Mouse (Mus musculus) hindbrain, embryonic 10.5 days (tissue): Measurements from ENCODE around the gene Pelp1. TPM values are rescaled to one million over a fixed set of nuclear protein-coding genes. Genes with fewer than 3 reads are reported as not detected.

Experiments
- DNase-seq: peaks from one replicate; pipeline ENCODE4 v3.0.0-alpha.2; 2017; ENCODE audit warnings: low spot score
- H3K27ac ChIP-seq: fragments of 300-500 bp; sonication (generic); 2 replicates; pipeline ENCODE4 v1.5.1; 2016; ENCODE audit warnings: mild to moderate bottlenecking, moderate library complexity
- H3K27me3 ChIP-seq: fragments of 300-500 bp; sonication (generic); 2 replicates; pipeline ENCODE4 v1.6.1; 2016; ENCODE audit warnings: mild to moderate bottlenecking; ENCODE audit not compliant: poor library complexity, insufficient read depth, severe bottlenecking
- H3K36me3 ChIP-seq: fragments of 300-500 bp; sonication (generic); 2 replicates; pipeline ENCODE4 v1.6.1; 2016; ENCODE audit warnings: mild to moderate bottlenecking, moderate library complexity
- H3K4me1 ChIP-seq: fragments of 300-500 bp; sonication (generic); replicated peaks from 2 replicates; pipeline ENCODE4 v1.6.1; 2016; ENCODE audit warnings: mild to moderate bottlenecking
- H3K4me3 ChIP-seq: fragments of 300-500 bp; sonication (generic); 2 replicates; pipeline ENCODE4 v1.5.1; 2016; ENCODE audit warnings: mild to moderate bottlenecking, moderate library complexity
- H3K9me3 ChIP-seq: fragments of 300-500 bp; sonication (generic); 2 replicates; pipeline ENCODE4 v1.6.1; 2016; ENCODE audit warnings: mild to moderate bottlenecking, moderate library complexity
- WGBS: fragments of 180-500 bp; shearing (Covaris S2); methylation state at CpG from one replicate; pipeline ENCODE4 v1.1.7; 2016; 5-methylcytosine and 5-hydroxymethylcytosine counted together
- polyA plus RNA-seq: library from polyadenylated mRNA; unstranded; fragments of >200 nt; fragmentation: Nextera tagmentation; extraction: Ambion mirVana; gene quantifications from 2 replicates; pipeline ENCODE4 v1.2.1, GENCODE M21; 2016

Gene Pelp1
- polyA plus RNA-seq = 50.6 and 53.0 TPM in 2 replicates

DNA sequence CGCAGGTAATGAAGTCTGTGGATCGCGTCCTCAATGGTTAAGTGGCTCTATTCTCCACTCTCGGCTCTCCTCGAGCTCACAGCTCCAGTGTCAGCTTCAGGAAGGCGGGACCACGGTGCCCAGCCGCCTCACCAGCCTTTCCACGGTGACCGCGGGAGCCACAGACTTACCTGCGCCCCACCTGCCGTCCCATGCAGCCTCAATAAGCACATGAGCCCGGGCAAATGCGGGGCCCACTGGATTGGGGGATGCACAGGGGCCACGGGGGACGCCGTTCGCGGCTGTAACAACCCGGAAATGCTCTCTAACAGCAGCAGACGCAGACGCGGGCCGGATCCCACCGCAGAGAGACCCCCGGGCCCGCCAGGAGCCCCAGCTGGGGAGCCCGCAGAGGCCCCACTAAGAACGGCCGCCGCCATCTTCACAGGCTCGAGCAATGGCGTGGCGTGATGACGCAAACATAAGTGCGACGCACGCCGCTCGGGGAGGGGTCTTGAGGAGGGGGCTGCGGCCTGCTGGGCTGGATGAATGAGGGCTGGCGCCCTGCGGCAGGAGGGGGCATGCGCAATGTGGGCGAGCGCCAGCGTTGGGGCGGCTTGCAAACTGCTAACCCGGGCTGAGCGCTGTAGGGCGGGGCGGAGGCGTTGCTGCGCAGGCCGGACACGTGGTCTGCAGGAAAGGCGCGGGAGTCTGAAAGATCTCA lies at the start of gene Pelp1:
Gene Pelp1, minus strand, starts transcription at position 438 of the 703 bp plus-strand sequence.
- peaks cover 28% of the 10 kb centered on the region for H3K36me3 ChIP-seq
- no peaks in the 10 kb centered on the region; the same call in 1 of the 2 replicates for H3K27me3 ChIP-seq
- under 1% methylated on average over 59 of the region's 59 CpGs for WGBS
- H3K4me1 ChIP-seq = peaks cover 28% of the 10 kb centered on the region
- DNase-seq = peak; percentile 99
- H3K9me3 ChIP-seq = no peaks in the 10 kb centered on the region
- peak within 1 kb of the TSS; percentile 97 for H3K27ac ChIP-seq
- peak within 1 kb of the TSS; percentile 100 for H3K4me3 ChIP-seq

DNA sequence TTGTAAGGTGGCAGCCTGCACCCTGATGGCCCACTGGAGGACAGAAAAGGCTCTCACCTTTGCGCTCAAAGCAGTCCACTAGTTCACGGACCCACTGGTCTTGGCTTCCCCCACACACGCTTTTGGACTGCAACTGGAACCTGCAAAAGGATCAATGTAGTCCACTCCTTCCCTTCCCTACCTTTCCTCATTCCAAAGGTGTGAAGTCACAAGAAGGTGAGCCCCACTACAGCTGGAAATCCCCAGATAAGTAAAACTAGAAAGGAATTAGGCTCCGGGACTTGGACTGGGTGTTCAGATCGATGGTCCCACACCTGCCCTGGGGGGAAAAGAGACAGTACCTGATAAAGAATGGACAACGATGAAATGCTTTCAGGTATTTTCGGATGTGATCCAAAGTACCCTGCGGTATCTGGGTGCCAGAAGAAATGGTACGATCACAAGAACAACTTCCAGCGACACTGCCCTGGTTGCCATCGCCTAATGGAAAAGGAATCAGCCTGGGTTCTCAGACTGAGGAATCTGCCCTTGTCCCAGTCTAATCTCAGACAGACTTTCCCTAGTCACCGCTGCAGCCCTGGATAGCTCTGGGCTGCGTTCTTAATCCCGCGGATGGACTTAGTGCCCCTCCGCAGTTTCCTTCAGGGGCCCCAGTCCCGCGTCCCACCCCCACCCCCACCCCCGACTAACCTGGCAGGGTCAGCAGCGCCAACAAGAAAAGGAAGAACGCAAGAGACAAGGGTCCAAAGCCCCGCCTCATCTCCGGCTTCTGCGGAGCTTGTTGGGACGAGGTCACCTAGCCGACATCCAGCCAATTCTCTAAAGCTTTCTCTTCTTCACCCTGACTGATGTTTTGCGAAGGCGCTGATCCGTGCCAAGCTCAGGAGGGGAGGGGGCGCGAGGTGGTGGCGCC lies 49.1 kb upstream of the Pelp1 start, which contains the start of gene Zmynd15:
Gene Zmynd15, plus strand, starts transcription at position 746 of the 913 bp plus-strand sequence.
- peaks cover 59% of the 10 kb centered on the region for H3K27me3 ChIP-seq
- peaks cover 6% of the 10 kb centered on the region; the same call in 1 of the 2 replicates for H3K9me3 ChIP-seq
- peak within 1 kb of the TSS; percentile 54 for H3K4me3 ChIP-seq
- WGBS = 20% methylated on average over 32 of the region's 32 CpGs
- peaks cover 11% of the 10 kb centered on the region for H3K36me3 ChIP-seq
- peak within 1 kb of the TSS; percentile 30 for H3K27ac ChIP-seq
- peak; percentile 25 for DNase-seq
- peaks cover 14% of the 10 kb centered on the region for H3K4me1 ChIP-seq

DNA sequence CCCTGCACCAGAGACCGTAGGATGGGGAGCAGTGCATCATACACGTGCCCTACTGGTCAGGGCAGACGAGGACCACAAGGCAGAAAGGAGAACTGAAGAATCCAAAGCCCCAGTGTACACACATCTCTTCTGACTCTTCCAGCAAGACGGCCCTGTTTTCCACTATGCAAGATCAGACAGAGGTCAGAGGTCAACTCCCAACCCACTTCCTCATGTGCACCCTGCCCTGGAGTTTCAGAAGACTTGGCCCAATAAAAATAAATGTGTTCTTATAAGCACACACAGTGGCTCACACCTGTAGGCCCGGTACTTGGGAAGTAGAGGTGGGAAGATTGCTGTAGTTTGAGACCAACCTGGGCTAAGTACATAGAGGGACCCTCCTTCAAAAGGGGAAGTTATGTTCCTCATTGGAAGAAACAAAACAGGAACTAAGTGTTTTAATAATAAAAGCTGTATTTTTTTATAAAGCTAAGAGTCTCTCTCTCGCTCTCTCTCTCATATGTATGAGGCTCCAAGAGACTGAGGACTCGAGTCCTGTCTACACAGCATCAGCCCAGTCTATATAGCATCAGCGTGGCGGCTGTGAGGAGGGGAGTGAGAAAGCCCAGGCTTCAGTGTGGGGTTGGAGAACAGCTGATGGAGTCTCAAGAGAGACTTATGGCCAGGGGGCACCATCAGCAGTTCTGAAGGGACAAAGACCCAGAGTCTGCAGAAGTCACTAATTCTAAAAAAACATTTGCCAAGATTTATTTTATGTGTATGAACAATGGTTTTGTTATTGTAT lies 43.6 kb upstream of the Pelp1 start:
- peaks cover 21% of the 10 kb centered on the region for H3K36me3 ChIP-seq
- peaks cover 6% of the 10 kb centered on the region for H3K27me3 ChIP-seq
- H3K4me3 ChIP-seq = no peak overlapping the region
- no peak for DNase-seq
- no peak overlapping the region for H3K27ac ChIP-seq
- H3K9me3 ChIP-seq = no peaks in the 10 kb centered on the region
- peaks cover 25% of the 10 kb centered on the region for H3K4me1 ChIP-seq
- 92% methylated on average over 9 of the region's 9 CpGs for WGBS

DNA sequence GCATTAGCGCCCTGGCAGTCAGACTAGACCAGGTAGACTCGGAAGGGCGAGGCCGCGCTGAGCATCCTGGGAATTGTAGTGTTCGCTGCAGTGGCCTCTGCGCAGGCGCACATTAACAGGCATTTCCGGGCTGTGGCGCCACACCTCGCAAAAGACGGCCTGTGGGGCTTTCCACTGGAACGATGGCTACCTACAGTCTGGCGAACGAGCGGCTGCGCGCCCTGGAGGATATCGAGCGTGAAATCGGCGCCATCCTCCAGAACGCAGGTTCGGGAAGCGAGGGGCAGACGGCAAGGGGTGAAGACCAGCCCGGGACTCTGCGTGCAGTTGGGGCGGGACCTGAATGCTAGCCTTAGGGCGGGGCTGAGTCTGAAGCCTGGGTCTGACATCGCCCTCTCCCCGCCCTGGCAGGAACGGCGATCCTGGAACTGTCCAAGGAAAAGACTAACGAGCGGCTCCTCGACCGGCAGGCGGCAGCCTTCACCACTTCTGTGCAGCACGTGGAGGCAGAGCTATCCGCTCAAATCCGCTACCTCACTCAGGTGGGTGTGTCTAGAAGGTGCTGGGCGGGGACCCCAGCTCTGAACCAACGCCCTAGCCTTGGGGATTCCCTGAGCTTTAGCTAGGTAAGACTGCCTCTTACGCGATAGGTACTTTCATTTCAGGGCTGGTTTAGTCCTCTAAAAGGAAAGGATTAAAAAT lies 42.1 kb upstream of the Pelp1 start, which contains the start of gene Med11:
Gene Med11, plus strand, starts transcription at position 123 of the 702 bp plus-strand sequence.
- Histone ChIP-seq H3K4me1 (peaks cover 25% of the 10 kb centered on the region), H3K9me3 (no peaks in the 10 kb centered on the region), H3K36me3 (peaks cover 21% of the 10 kb centered on the region), H3K27me3 (no peaks in the 10 kb centered on the region), H3K27ac (peak within 1 kb of the TSS; percentile 94), H3K4me3 (peak within 1 kb of the TSS; percentile 70)
- under 1% methylated on average over 46 of the region's 46 CpGs for WGBS
- peak; percentile 95 for DNase-seq

DNA sequence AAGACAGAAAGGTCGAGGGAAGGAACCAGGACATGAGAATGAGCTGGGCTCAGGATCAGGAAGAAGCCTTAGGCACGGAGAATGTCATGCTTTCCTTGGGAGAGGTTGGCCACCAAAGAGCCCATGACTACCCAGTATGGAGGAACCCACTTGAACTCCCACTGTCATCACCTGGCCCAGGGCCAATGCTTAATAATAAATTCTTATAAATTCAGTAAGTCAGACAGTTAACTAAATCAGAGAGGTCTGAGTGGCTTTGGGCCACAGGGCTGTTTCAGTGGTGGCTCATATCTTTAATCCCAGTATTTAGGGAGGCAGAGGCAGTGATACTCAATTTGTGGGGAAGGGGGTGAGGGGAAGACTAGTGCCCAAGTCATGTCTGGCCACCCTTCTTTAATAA lies 41.1 kb upstream of the Pelp1 start:
- DNase-seq = no peak
- Histone ChIP-seq H3K4me3 (0 out of 2 replicates have a peak overlapping the region, but pooled peaks have one; percentile 70), H3K4me1 (peaks cover 25% of the 10 kb centered on the region), H3K36me3 (peaks cover 17% of the 10 kb centered on the region), H3K27ac (no peak overlapping the region), H3K27me3 (no peaks in the 10 kb centered on the region), H3K9me3 (no peaks in the 10 kb centered on the region)
- WGBS = 83% methylated on average over 2 of the region's 2 CpGs

DNA sequence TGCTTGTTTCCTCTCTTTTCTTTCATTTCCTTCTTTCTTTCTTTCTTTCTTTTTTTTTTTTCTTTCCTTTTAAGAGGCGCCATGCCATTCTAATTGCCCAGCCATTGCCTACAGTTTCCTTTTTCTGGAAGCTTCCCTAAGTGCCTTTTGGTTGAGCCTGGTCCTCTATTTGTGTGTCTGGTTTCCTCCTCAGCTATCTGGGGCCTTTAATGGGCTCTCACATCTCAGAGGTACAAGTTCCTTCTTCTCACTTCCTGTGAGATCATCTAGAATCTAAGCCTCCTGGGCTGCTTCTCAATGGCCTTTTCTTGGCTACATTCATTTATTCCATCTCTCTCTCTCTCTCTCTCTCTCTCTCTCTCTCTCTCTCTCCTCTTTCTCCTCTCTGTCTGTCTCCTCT lies 37.5 kb upstream of the Pelp1 start:
- Histone ChIP-seq H3K27me3 (no peaks in the 10 kb centered on the region), H3K27ac (no peak overlapping the region), H3K4me1 (peaks cover 10% of the 10 kb centered on the region), H3K9me3 (no peaks in the 10 kb centered on the region), H3K36me3 (peaks cover 3% of the 10 kb centered on the region; the same call in 1 of the 2 replicates), H3K4me3 (no peak overlapping the region)
- 71% methylated on average over 1 of the region's 1 CpGs for WGBS
- DNase-seq = no peak

DNA sequence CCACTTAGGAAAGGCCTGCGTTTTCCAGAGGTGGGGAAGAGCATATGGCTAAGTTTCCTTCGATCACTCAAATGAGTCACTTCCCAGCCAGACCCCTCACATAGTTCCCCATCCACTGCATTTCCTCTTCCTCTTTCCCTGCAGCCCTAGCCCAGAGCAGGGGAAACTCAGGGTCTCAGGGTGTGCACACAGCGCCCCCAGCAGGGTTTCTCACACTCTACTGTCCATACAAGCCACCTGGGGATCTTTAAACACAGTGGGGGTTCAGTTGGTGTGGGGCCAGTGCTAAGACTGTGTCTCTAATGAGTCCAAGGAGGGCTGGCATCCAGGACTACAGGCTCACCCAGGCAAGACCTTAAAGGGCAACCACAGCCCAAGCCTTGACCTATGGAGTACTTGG lies 36.9 kb upstream of the Pelp1 start:
- WGBS = 45% methylated on average over 3 of the region's 3 CpGs
- no peaks in the 10 kb centered on the region for H3K9me3 ChIP-seq
- H3K4me1 ChIP-seq = peaks cover 6% of the 10 kb centered on the region; the same call in 1 of the 2 replicates
- no peak overlapping the region for H3K4me3 ChIP-seq
- no peak for DNase-seq
- H3K36me3 ChIP-seq = peaks cover 9% of the 10 kb centered on the region
- H3K27me3 ChIP-seq = no peaks in the 10 kb centered on the region
- no peak overlapping the region for H3K27ac ChIP-seq

DNA sequence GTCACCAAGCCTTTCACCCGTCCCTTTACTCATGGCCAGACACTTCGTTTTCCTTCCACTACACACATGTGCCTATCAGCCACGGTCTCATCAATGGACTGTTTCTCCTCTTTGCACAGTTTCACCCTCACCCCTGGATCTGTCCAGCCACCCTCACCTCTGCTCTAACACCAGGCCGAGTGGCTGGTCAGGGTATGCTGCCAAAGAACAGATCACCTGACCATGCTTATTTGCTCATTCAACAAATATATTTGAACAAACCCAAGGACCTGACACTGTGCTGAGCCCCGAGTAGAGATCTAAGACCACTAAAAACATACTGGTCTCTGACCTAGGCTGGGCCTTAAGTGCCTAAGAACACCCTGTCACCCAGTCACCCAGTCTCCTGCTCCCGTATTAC lies 34.8 kb upstream of the Pelp1 start:
- Histone ChIP-seq H3K9me3 (no peaks in the 10 kb centered on the region), H3K36me3 (peaks cover 30% of the 10 kb centered on the region), H3K4me1 (no peaks in the 10 kb centered on the region), H3K27ac (no peak overlapping the region), H3K4me3 (no peak overlapping the region), H3K27me3 (no peaks in the 10 kb centered on the region)
- 84% methylated on average over 6 of the region's 6 CpGs for WGBS
- no peak for DNase-seq

DNA sequence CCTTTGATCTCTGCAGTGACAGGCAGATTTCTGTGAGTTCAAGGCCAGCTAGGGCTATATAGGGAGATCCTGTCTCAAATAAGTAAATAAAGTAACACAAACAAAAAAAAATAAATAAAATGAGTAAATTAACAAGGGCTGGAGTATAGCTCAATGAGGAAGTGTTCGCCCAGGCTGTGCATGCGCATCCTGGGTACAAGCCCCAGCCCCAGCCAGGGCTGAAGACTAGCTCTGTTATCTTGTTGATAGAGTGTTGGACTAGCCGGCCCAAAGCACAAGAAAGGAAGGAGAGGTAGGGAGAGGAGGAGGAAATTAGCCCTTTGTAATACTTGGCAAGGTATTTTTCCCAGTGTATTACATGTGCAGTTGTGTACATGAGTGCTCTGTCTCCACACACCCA lies 34.1 kb upstream of the Pelp1 start:
- Histone ChIP-seq H3K27me3 (no peaks in the 10 kb centered on the region), H3K4me1 (no peaks in the 10 kb centered on the region), H3K36me3 (peaks cover 37% of the 10 kb centered on the region), H3K4me3 (no peak overlapping the region), H3K27ac (no peak overlapping the region), H3K9me3 (no peaks in the 10 kb centered on the region)
- no peak for DNase-seq
- WGBS = 83% methylated on average over 3 of the region's 3 CpGs

DNA sequence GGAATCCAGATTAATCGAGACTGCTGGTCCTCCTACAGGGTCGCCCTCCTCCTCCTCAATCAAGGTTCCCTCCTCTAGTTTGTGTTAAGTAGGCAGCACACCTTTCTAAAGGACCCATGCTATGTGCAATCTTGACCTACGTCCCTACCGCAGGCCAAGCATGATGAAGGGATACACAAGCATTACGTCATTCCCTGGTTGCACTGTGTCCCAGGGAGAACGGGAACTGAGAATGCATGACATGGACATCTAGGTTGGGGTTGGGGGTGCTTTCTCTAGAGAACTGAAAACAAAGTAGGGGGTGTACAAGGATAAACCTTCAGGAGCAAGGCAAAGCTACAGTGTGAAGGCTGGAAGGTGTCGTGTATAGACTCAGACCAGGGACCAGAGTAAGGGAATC lies 32.1 kb upstream of the Pelp1 start:
- H3K9me3 ChIP-seq = no peaks in the 10 kb centered on the region
- no peaks in the 10 kb centered on the region for H3K4me1 ChIP-seq
- H3K27ac ChIP-seq = no peak overlapping the region
- WGBS = 95% methylated on average over 7 of the region's 7 CpGs
- peaks cover 58% of the 10 kb centered on the region for H3K36me3 ChIP-seq
- no peak overlapping the region for H3K4me3 ChIP-seq
- H3K27me3 ChIP-seq = no peaks in the 10 kb centered on the region
- DNase-seq = no peak

DNA sequence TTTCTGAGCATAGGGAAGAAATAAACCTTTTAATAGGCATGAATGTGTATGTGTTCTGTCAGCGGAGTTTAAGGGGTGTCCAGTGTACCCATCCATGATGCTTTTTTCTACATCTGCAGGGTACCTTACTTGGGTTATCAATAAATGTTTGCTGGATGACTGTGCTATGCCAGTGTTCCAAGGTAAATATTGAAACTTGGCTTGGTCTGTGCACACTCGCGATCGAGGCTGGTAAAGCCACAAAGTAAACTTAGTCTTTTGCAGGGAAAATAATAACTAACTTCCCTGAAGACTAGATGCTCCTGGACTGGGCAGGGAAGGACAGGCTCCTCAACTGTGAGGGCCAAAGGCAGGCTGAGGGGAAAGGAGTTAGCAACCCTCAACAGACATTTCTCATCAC lies 30.8 kb upstream of the Pelp1 start:
- no peak for DNase-seq
- no peak overlapping the region for H3K4me3 ChIP-seq
- H3K36me3 ChIP-seq = peaks cover 70% of the 10 kb centered on the region
- no peaks in the 10 kb centered on the region for H3K9me3 ChIP-seq
- no peaks in the 10 kb centered on the region for H3K27me3 ChIP-seq
- no peaks in the 10 kb centered on the region for H3K4me1 ChIP-seq
- H3K27ac ChIP-seq = no peak overlapping the region
- 94% methylated on average over 4 of the region's 4 CpGs for WGBS
